8 mouse cellular contexts compared by ENCODE assay signal in genomic region chr3:138142733-138143314, GRCm38 (mm10). TPM values are rescaled to one million over a fixed set of nuclear protein-coding genes. Genes with fewer than 3 reads are reported as not detected.
DNase-seq lines count a peak whose midpoint lies in the region; ATAC-seq and TF ChIP-seq lines count a peak whose summit lies in the region.

No protein-coding gene starts in this region.

- peak; percentile 11 for DNase-seq in kidney, adult 9 months
- no peak for DNase-seq in kidney, postnatal 25 days
- no peak for DNase-seq in cerebellum, postnatal 25 days
- DNase-seq in right cerebral cortex, adult 2 months (ENCODE audit: low spot score in 2 of 2) = no peak
- no peak for DNase-seq in cerebellum, adult 9-10 months

- no peaks in the 10 kb centered on the region for H3K36me3 ChIP-seq in hindbrain, embryonic 12.5 days
- H3K36me3 ChIP-seq in midbrain, embryonic 13.5 days = peaks cover 4% of the 10 kb centered on the region; the same call in 1 of the 2 replicates

- no peak for TF ChIP-seq CTCF in bone marrow macrophage, adult 2 months (IDR thresholded peaks at IDR 0.05; ENCODE audit: low read depth, low read length)

- H3K4me2 ChIP-seq in hindbrain, embryonic 12.5 days (replicated peaks) = peak overlapping the region; percentile 62
- peak overlapping the region; percentile 66 for H3K4me2 ChIP-seq in midbrain, embryonic 13.5 days (replicated peaks)

- H3K27me3 ChIP-seq in hindbrain, embryonic 12.5 days = no peaks in the 10 kb centered on the region
- H3K27me3 ChIP-seq in midbrain, embryonic 13.5 days = no peaks in the 10 kb centered on the region

- H3K9ac ChIP-seq in hindbrain, embryonic 12.5 days = peak overlapping the region; percentile 49; the same call in 1 of the 2 replicates
- H3K9ac ChIP-seq in midbrain, embryonic 13.5 days (replicated peaks) = peak overlapping the region; percentile 76

- WGBS in hindbrain, embryonic 12.5 days = 9% methylated on average over 12 of the region's 12 CpGs
- 9% methylated on average over 12 of the region's 12 CpGs for WGBS in midbrain, embryonic 13.5 days

- H3K9me3 ChIP-seq in hindbrain, embryonic 12.5 days (replicated peaks) = no peaks in the 10 kb centered on the region
- no peaks in the 10 kb centered on the region for H3K9me3 ChIP-seq in midbrain, embryonic 13.5 days

- ATAC-seq in hindbrain, embryonic 12.5 days (ENCODE audit: low FRiP score) = no peak
- no peak for ATAC-seq in midbrain, embryonic 13.5 days

- peak overlapping the region; percentile 92 for H3K4me3 ChIP-seq in bone marrow macrophage, adult 2 months (ENCODE audit: insufficient read depth, low read length)
- peak overlapping the region; percentile 63 for H3K4me3 ChIP-seq in hindbrain, embryonic 12.5 days
- H3K4me3 ChIP-seq in midbrain, embryonic 13.5 days (replicated peaks) = peak overlapping the region; percentile 58

- peaks cover 2% of the 10 kb centered on the region; the same call in 1 of the 2 replicates for H3K4me1 ChIP-seq in bone marrow macrophage, adult 2 months (ENCODE audit: control insufficient read depth, insufficient read depth, low read length)
- H3K4me1 ChIP-seq in hindbrain, embryonic 12.5 days = peaks cover 4% of the 10 kb centered on the region; the same call in 1 of the 2 replicates
- peaks cover 7% of the 10 kb centered on the region for H3K4me1 ChIP-seq in midbrain, embryonic 13.5 days (replicated peaks)

- H3K27ac ChIP-seq in bone marrow macrophage, adult 2 months (ENCODE audit: insufficient read depth, low read depth, low read length) = peak overlapping the region; percentile 76
- peak overlapping the region; percentile 97 for H3K27ac ChIP-seq in hindbrain, embryonic 12.5 days
- peak overlapping the region; percentile 98 for H3K27ac ChIP-seq in midbrain, embryonic 13.5 days

- no peak for TF ChIP-seq POLR2A in bone marrow macrophage, adult 2 months (IDR thresholded peaks at IDR 0.05; ENCODE audit: borderline replicate concordance, low read depth, low read length)

RNA-seq across cellular contexts. Expression of gene Trmt10a, which starts 0.4 kb away (rescaled TPM):
- 2.6 and 4.7 TPM in 2 replicates for polyA plus RNA-seq in bone marrow macrophage, adult 2 months (2012; ENCODE audit: insufficient read depth, insufficient read length, missing spikeins)
- polyA plus RNA-seq in hindbrain, embryonic 12.5 days (2016; fragmentation: Nextera tagmentation; extraction: Ambion mirVana) = 11.8 and 11.9 TPM in 2 replicates
- 8.9 and 9.3 TPM in 2 replicates for polyA plus RNA-seq in midbrain, embryonic 13.5 days (2015; fragmentation: Nextera tagmentation; extraction: Ambion mirVana)

RNA-seq across cellular contexts. Expression of gene Mttp, which starts 1.9 kb away (rescaled TPM):
- 0.27 and 1.0 TPM in 2 replicates for polyA plus RNA-seq in bone marrow macrophage, adult 2 months (2012; ENCODE audit: insufficient read depth, insufficient read length, missing spikeins)
- 10.0 and 11.1 TPM in 2 replicates for polyA plus RNA-seq in hindbrain, embryonic 12.5 days (2016; fragmentation: Nextera tagmentation; extraction: Ambion mirVana)
- 10.3 and 11.9 TPM in 2 replicates for polyA plus RNA-seq in midbrain, embryonic 13.5 days (2015; fragmentation: Nextera tagmentation; extraction: Ambion mirVana)

RNA-seq across cellular contexts. Expression of gene 4930579F01Rik, which starts 50.8 kb away (rescaled TPM):
- polyA plus RNA-seq in bone marrow macrophage, adult 2 months (2012; ENCODE audit: insufficient read depth, insufficient read length, missing spikeins) = not detected in 2 replicates
- polyA plus RNA-seq in hindbrain, embryonic 12.5 days (2016; fragmentation: Nextera tagmentation; extraction: Ambion mirVana) = not detected in 2 replicates
- not detected in 2 replicates for polyA plus RNA-seq in midbrain, embryonic 13.5 days (2015; fragmentation: Nextera tagmentation; extraction: Ambion mirVana)
